Mouse (Mus musculus) testis, adult 2 months (tissue): ENCODE results near the gene Gm13090.

ENCODE experiments used
- CTCF ChIP-seq: fragments of 200-500 bp; IDR thresholded peaks from 2 replicates; pipeline ENCODE4 v1.5.1; 2012; ENCODE audit warnings: low read depth, mild to moderate bottlenecking, inconsistent platforms, low read length, moderate library complexity; ENCODE audit not compliant: control insufficient read depth, insufficient read depth, insufficient replicate concordance
- POLR2A ChIP-seq: fragments of 200-500 bp; IDR thresholded peaks from 2 replicates; pipeline ENCODE4 v1.6.1; 2012; ENCODE audit warnings: low read depth, mild to moderate bottlenecking, inconsistent platforms, low read length, moderate library complexity; ENCODE audit not compliant: control insufficient read depth

- TF ChIP-seq POLR2A: no peak
- no peak for TF ChIP-seq CTCF
Observed at GRCm38 (mm10) chr4:151108028-151108771, 18.8 kb downstream of the Gm13090 start.
